ENCODE assay signal across 9 mouse cellular contexts in genomic region chr14:121963251-121963941, GRCm38 (mm10). TPM values are rescaled to one million over a fixed set of nuclear protein-coding genes. Genes with fewer than 3 reads are reported as not detected.
DNase-seq lines count a peak whose midpoint lies in the region; ATAC-seq and TF ChIP-seq lines count a peak whose summit lies in the region.
"Had no signal": no experiment of that assay in that cellular context is flagged by ENCODE, and none has a peak within 500 bp of the region (broad histone marks: within the 10 kb centered on the region; RNA-seq: fewer than 3 reads in every experiment).

No protein-coding gene starts in this region.

- ATAC-seq in intestine, embryonic 16.5 days = peak; percentile 52
- ATAC-seq: midbrain, embryonic 16.5 days had no signal

- no peaks in the 10 kb centered on the region for H3K9me3 ChIP-seq in intestine, embryonic 16.5 days (ENCODE audit: control insufficient read depth, low read length)

- peak overlapping the region; percentile 33 for H3K4me2 ChIP-seq in intestine, embryonic 16.5 days (ENCODE audit: low read depth, low read length)

- TF ChIP-seq POLR2A in thymus, adult 2 months (IDR thresholded peaks at IDR 0.05; ENCODE audit: control insufficient read depth, extremely low read depth, insufficient read depth, low read length, poor library complexity) = no peak

- no peaks in the 10 kb centered on the region for H3K36me3 ChIP-seq in thymus, adult 2 months (ENCODE audit: control insufficient read depth, insufficient read depth, low read length)
- no peaks in the 10 kb centered on the region for H3K36me3 ChIP-seq in intestine, embryonic 16.5 days (ENCODE audit: control insufficient read depth, insufficient read depth, low read length)

- no peak overlapping the region; the same call in 1 of the 2 replicates for H3K4me3 ChIP-seq in thymus, adult 2 months (ENCODE audit: control insufficient read depth, insufficient read depth, low read length)
- H3K4me3 ChIP-seq in intestine, embryonic 16.5 days (ENCODE audit: low read length) = peak overlapping the region; percentile 27

- DNase-seq in heart, adult 18-20 months = peak; percentile 38 to 39
- DNase-seq in heart, adult 8-10 months (ENCODE audit: low spot score) = no peak
- no peak for DNase-seq in thymus, adult 2 months
- no peak for DNase-seq in thymus, adult 18-20 months
- no peak for DNase-seq in urinary bladder, postnatal 10 days (ENCODE audit: low spot score)
- no peak for DNase-seq in adrenal gland, adult 18-20 months (ENCODE audit: low spot score in 2 of 2)
- no peak for DNase-seq in frontal cortex, postnatal 10 days (ENCODE audit: low spot score in 2 of 2)

- H3K27ac ChIP-seq in thymus, adult 2 months (ENCODE audit: control insufficient read depth, insufficient read depth, low read length) = peak overlapping the region; percentile 75
- peak overlapping the region; percentile 37; the same call in 1 of the 2 replicates for H3K27ac ChIP-seq in intestine, embryonic 16.5 days (ENCODE audit: low read length)

- WGBS in thymus, adult 2 months = 73% methylated on average over 9 of the region's 9 CpGs
- WGBS in intestine, embryonic 16.5 days = 50% methylated on average over 9 of the region's 9 CpGs

- no peak for TF ChIP-seq CTCF in thymus, adult 2 months (IDR thresholded peaks at IDR 0.05; ENCODE audit: borderline replicate concordance, control insufficient read depth, extremely low read depth, insufficient read depth, low read length, poor library complexity)

- peaks cover 29% of the 10 kb centered on the region for H3K4me1 ChIP-seq in thymus, adult 2 months (replicated peaks; ENCODE audit: control insufficient read depth, insufficient read depth, low read length)
- H3K4me1 ChIP-seq in intestine, embryonic 16.5 days (ENCODE audit: control insufficient read depth, insufficient read depth, low read length) = peaks cover 32% of the 10 kb centered on the region

- H3K9ac ChIP-seq in intestine, embryonic 16.5 days (ENCODE audit: low read depth, low read length) = peak overlapping the region; percentile 32; the same call in 1 of the 2 replicates

- no peaks in the 10 kb centered on the region for H3K27me3 ChIP-seq in thymus, adult 2 months (ENCODE audit: control insufficient read depth, insufficient read depth, low read length)
- no peaks in the 10 kb centered on the region for H3K27me3 ChIP-seq in intestine, embryonic 16.5 days (replicated peaks; ENCODE audit: control insufficient read depth, insufficient read depth, low read length)

RNA-seq across cellular contexts. Expression of gene Gpr183, which starts 1.6 kb away (rescaled TPM):
- 1 to 10 TPM in 1 of 2 experiments, under 1 TPM in 1; 0.62 to 1.8 TPM for total RNA-seq in heart, adult 18-20 months (2021)
- 1 to 10 TPM in 3 of 4 experiments, under 1 TPM in 1; 0.87 to 1.7 (median 1.1) TPM for total RNA-seq in heart, adult 8-10 months (2022)
- 10.1 and 10.3 TPM in 2 replicates for polyA plus RNA-seq in thymus, adult 2 months (2012; rRNA removed)
- polyA plus RNA-seq in intestine, embryonic 16.5 days (2015; fragmentation: Nextera tagmentation; extraction: Ambion mirVana) = 3.7 and 4.1 TPM in 2 replicates
- total RNA-seq in adrenal gland, adult 18-20 months (2021) = under 1 TPM; 0.67 to 0.93 TPM

RNA-seq across cellular contexts. Expression of gene Gpr18, which starts 47.8 kb away (rescaled TPM):
- 1 to 10 TPM in 1 of 2 experiments, under 1 TPM in 1; 0.22 to 1.8 TPM for total RNA-seq in heart, adult 18-20 months (2021)
- under 1 TPM in 3 of 4 experiments, not detected in 1; 0.16 to 0.23 (median 0.19) TPM for total RNA-seq in heart, adult 8-10 months (2022)
- 24.8 and 32.8 TPM in 2 replicates for polyA plus RNA-seq in thymus, adult 2 months (2012; rRNA removed)
- polyA plus RNA-seq in intestine, embryonic 16.5 days (2015; fragmentation: Nextera tagmentation; extraction: Ambion mirVana) = 0.34 and 0.38 TPM in 2 replicates
- total RNA-seq in adrenal gland, adult 18-20 months (2021) = under 1 TPM; 0.20 to 0.45 TPM

Comparison
In these comparisons a context has a peak if more than half of its experiments do, and no peak if none do; other contexts are left out.
1. DNase-seq: peak in heart, adult 18-20 months (2 of 2); none in heart, adult 8-10 months (single experiment), thymus, adult 2 months (single experiment), thymus, adult 18-20 months (0 of 2), urinary bladder, postnatal 10 days (single experiment), adrenal gland, adult 18-20 months (0 of 2) and frontal cortex, postnatal 10 days (0 of 2).